Mouse (Mus musculus) stomach, postnatal 0 days (tissue): ENCODE measurements at regions not wholly inside any gene's neighbourhood (a gene's known extent, or its start where the extent isn't known, plus 50 kb on each side); places are given as distances from the start of the nearest gene placed in this dataset.
A peak's percentile ranks its signal among the peaks of the same experiment; 100 is the strongest.

Source experiments
- ATAC-seq: fragments of 200-750 bp; cut with Nextera tagmentation; 2 replicates; pipeline ENCODE4 v1.8.0; 2017; ENCODE audit not compliant: low FRiP score, low TSS enrichment
- DNase-seq: peaks from one replicate; pipeline ENCODE4 v3.0.0-alpha.2; 2016; ENCODE audit warnings: low spot score
- H3K27ac ChIP-seq: fragments of 300-500 bp; sonication (generic); replicated peaks from 2 replicates; pipeline ENCODE4 v1.5.1; 2014; ENCODE audit warnings: mild to moderate bottlenecking, control low read depth
- H3K27me3 ChIP-seq: fragments of 300-500 bp; sonication (generic); 2 replicates; pipeline ENCODE4 v1.6.1; 2014; ENCODE audit warnings: low read length; ENCODE audit not compliant: control insufficient read depth, insufficient read depth
- H3K36me3 ChIP-seq: fragments of 300-500 bp; sonication (generic); 2 replicates; pipeline ENCODE4 v1.6.1; 2014; ENCODE audit warnings: low read length, mixed read lengths; ENCODE audit not compliant: control insufficient read depth, insufficient read depth
- H3K4me1 ChIP-seq: fragments of 300-500 bp; sonication (generic); replicated peaks from 2 replicates; pipeline ENCODE4 v1.6.1; 2014; ENCODE audit warnings: antibody characterized with exemption; ENCODE audit not compliant: control insufficient read depth, insufficient read depth
- H3K4me2 ChIP-seq: fragments of 300-500 bp; sonication (generic); replicated peaks from 2 replicates; pipeline ENCODE4 v1.6.1; 2014; ENCODE audit warnings: low read depth, mild to moderate bottlenecking, control low read depth, moderate library complexity
- H3K4me3 ChIP-seq: fragments of 300-500 bp; sonication (generic); 2 replicates; pipeline ENCODE4 v1.5.1; 2014; ENCODE audit warnings: low read depth, low read length, control low read depth
- H3K9ac ChIP-seq: fragments of 300-500 bp; sonication (generic); 2 replicates; pipeline ENCODE4 v1.6.1; 2014; ENCODE audit warnings: mild to moderate bottlenecking, low read length, control low read depth, mixed read lengths
- H3K9me3 ChIP-seq: fragments of 300-500 bp; sonication (generic); 2 replicates; pipeline ENCODE4 v1.6.1; 2016; ENCODE audit warnings: low read length; ENCODE audit not compliant: control insufficient read depth
- CTCF ChIP-seq: IDR thresholded peaks from 2 replicates; pipeline ENCODE4 v1.5.1; 2016; ENCODE audit warnings: antibody characterized with exemption, low read depth, mild to moderate bottlenecking, moderate library complexity
- EP300 ChIP-seq: optimal IDR thresholded peaks from 2 replicates; pipeline ENCODE3; 2016; ENCODE audit warnings: antibody characterized with exemption
- WGBS: fragments of 180-500 bp; shearing (Covaris S2); extraction: QIAGEN DNeasy Blood & Tissue Kit; methylation state at CpG from one replicate; pipeline ENCODE4 v1.1.7; 2014; 5-methylcytosine and 5-hydroxymethylcytosine counted together

DNA sequence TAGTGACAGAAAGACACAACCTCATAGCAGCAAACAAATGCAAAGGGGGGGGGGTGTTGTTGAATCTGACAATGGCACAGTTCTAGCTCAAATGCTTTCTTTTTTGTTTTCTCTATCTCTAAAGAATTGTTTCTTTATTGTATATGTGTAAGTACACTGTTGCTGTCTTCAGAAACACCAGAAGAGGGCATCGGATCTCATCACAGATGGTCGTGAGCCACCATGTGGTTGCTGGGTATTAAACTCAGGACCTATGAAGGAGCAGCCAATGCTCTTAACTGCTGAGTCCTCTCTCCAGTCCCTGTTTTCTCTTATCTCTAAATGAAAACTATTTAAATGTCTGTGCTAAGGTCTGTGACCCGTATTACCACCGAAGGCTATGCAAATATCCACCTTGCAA lies 2207.4 kb upstream of the Gm7489 start:
- H3K36me3 ChIP-seq = no peaks in the 10 kb centered on the region
- peak; percentile 44 for TF ChIP-seq CTCF
- TF ChIP-seq EP300 = no peak
- H3K4me2 ChIP-seq = no peak overlapping the region
- WGBS = 79% methylated on average over 4 of the region's 4 CpGs
- no peaks in the 10 kb centered on the region for H3K4me1 ChIP-seq
- H3K4me3 ChIP-seq = no peak overlapping the region
- H3K9me3 ChIP-seq = no peaks in the 10 kb centered on the region
- no peak for ATAC-seq
- no peak overlapping the region for H3K27ac ChIP-seq
- no peak overlapping the region for H3K9ac ChIP-seq
- no peak for DNase-seq
- no peaks in the 10 kb centered on the region for H3K27me3 ChIP-seq

GRCm38 (mm10) chr15:51679186-51679902 lies 2205.4 kb upstream of the Gm7489 start:
- no peaks in the 10 kb centered on the region for H3K4me1 ChIP-seq
- 48% methylated on average over 12 of the region's 12 CpGs for WGBS
- TF ChIP-seq EP300 (no peak), CTCF (0 out of 2 replicates have a peak, but pooled peaks have one; percentile 5)
- no peak overlapping the region for H3K27ac ChIP-seq
- no peak overlapping the region for H3K9ac ChIP-seq
- H3K4me3 ChIP-seq = no peak overlapping the region
- H3K9me3 ChIP-seq = no peaks in the 10 kb centered on the region
- ATAC-seq (no peak), DNase-seq (no peak)
- H3K27me3 ChIP-seq = no peaks in the 10 kb centered on the region
- no peaks in the 10 kb centered on the region for H3K36me3 ChIP-seq
- H3K4me2 ChIP-seq = no peak overlapping the region

- Histone ChIP-seq H3K36me3 (no peaks in the 10 kb centered on the region), H3K27me3 (no peaks in the 10 kb centered on the region), H3K4me2 (no peak overlapping the region), H3K9me3 (no peaks in the 10 kb centered on the region), H3K27ac (no peak overlapping the region), H3K9ac (no peak overlapping the region), H3K4me1 (no peaks in the 10 kb centered on the region), H3K4me3 (no peak overlapping the region)
- ATAC-seq (no peak), DNase-seq (no peak)
- TF ChIP-seq EP300 (no peak), CTCF (no peak)
Observed at GRCm38 (mm10) chr15:51680494-51680893, 2204.2 kb upstream of the Gm7489 start.

- Histone ChIP-seq H3K9me3 (no peaks in the 10 kb centered on the region), H3K36me3 (no peaks in the 10 kb centered on the region), H3K27ac (no peak overlapping the region), H3K4me1 (no peaks in the 10 kb centered on the region), H3K27me3 (no peaks in the 10 kb centered on the region), H3K9ac (no peak overlapping the region), H3K4me2 (no peak overlapping the region), H3K4me3 (no peak overlapping the region)
- TF ChIP-seq EP300 (no peak), CTCF (no peak)
- no peak for DNase-seq
- WGBS = 84% methylated on average over 6 of the region's 6 CpGs
- ATAC-seq = no peak
Observed at GRCm38 (mm10) chr15:51681191-51681590, 2203.5 kb upstream of the Gm7489 start.

- Histone ChIP-seq H3K9me3 (no peaks in the 10 kb centered on the region), H3K4me3 (no peak overlapping the region), H3K9ac (no peak overlapping the region), H3K4me2 (no peak overlapping the region), H3K27ac (no peak overlapping the region), H3K4me1 (no peaks in the 10 kb centered on the region), H3K27me3 (no peaks in the 10 kb centered on the region), H3K36me3 (no peaks in the 10 kb centered on the region)
- WGBS = 67% methylated on average over 5 of the region's 5 CpGs
- no peak for TF ChIP-seq CTCF
- no peak for TF ChIP-seq EP300
- ATAC-seq (no peak), DNase-seq (no peak)
Observed at GRCm38 (mm10) chr15:51682331-51682730, 2202.4 kb upstream of the Gm7489 start.

DNA sequence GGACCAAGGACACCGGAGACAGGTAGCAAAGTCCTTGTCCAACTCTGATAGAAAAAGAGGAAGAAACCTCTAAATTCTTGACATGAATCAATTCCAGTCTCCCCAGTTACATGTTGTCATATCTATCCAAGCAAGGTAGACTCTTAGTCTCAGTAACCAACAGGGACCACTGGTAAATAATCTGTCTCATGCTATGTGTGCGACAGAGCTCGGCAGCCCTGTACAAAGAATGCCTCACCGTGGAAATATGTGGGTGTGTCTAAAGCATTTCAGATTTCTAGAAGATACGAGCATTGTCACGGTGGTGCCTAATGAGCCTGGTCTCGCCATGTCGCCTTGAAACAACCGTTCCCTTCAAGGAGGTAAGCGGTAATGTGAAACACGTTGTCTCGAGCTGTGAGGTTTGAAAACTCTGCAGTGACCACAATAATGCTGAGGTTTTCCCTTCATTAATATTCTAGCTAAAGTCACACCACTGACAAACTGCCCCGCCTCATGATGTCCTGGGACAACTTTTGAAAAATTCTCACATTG lies 2197.6 kb upstream of the Gm7489 start:
- ATAC-seq (no peak), DNase-seq (no peak)
- Histone ChIP-seq H3K9ac (no peak overlapping the region), H3K27me3 (no peaks in the 10 kb centered on the region), H3K9me3 (no peaks in the 10 kb centered on the region), H3K27ac (no peak overlapping the region), H3K4me2 (no peak overlapping the region), H3K4me1 (no peaks in the 10 kb centered on the region), H3K36me3 (no peaks in the 10 kb centered on the region), H3K4me3 (no peak overlapping the region)
- TF ChIP-seq EP300 (no peak), CTCF (no peak)
- 73% methylated on average over 13 of the region's 13 CpGs for WGBS
